ENCODE assay signal across 8 mouse cellular contexts in genomic region chr11:95713225-95713810, GRCm38 (mm10). TPM values are rescaled to one million over a fixed set of nuclear protein-coding genes. Genes with fewer than 3 reads are reported as not detected.
DNase-seq lines count a peak whose midpoint lies in the region; ATAC-seq lines count a peak whose summit lies in the region.

No protein-coding gene starts in this region.

- H3K27ac ChIP-seq in forebrain, embryonic 11.5 days (ENCODE audit: low read depth, low read length): peak overlapping the region; percentile 91
- peak overlapping the region; percentile 41 to 95 for H3K27ac ChIP-seq in heart, embryonic 14.5 days (replicated peaks in 1 of 2; ENCODE audit: control insufficient read depth in 1 of 2, insufficient read depth in 1 of 2, low read depth in 2 of 2, low read length in 2 of 2)
- H3K27ac ChIP-seq in liver, embryonic 16.5 days (ENCODE audit: low read length): peak overlapping the region; percentile 93

- H3K9me3 ChIP-seq in forebrain, embryonic 11.5 days (ENCODE audit: control insufficient read depth, low read length): no peaks in the 10 kb centered on the region
- no peaks in the 10 kb centered on the region for H3K9me3 ChIP-seq in heart, embryonic 14.5 days (ENCODE audit: control insufficient read depth, low read length)
- H3K9me3 ChIP-seq in liver, embryonic 16.5 days (replicated peaks; ENCODE audit: control insufficient read depth, low read length): no peaks in the 10 kb centered on the region

- H3K9ac ChIP-seq in forebrain, embryonic 11.5 days (ENCODE audit: low read length): peak overlapping the region; percentile 96
- H3K9ac ChIP-seq in heart, embryonic 14.5 days (ENCODE audit: low read length): peak overlapping the region; percentile 96
- peak overlapping the region; percentile 90 for H3K9ac ChIP-seq in liver, embryonic 16.5 days (ENCODE audit: low read depth, low read length)

- no peaks in the 10 kb centered on the region for H3K27me3 ChIP-seq in forebrain, embryonic 11.5 days (ENCODE audit: control insufficient read depth, insufficient read depth, low read length)
- no peaks in the 10 kb centered on the region for H3K27me3 ChIP-seq in heart, embryonic 14.5 days (ENCODE audit: control insufficient read depth, insufficient read depth, low read length)
- H3K27me3 ChIP-seq in liver, embryonic 16.5 days (ENCODE audit: control insufficient read depth, insufficient read depth, low read depth, low read length): no peaks in the 10 kb centered on the region

- under 1% methylated on average over 45 of the region's 49 CpGs for WGBS in forebrain, embryonic 11.5 days
- WGBS in heart, embryonic 14.5 days: under 1% methylated on average over 42 of the region's 49 CpGs
- 0% methylated on average over 40 of the region's 49 CpGs for WGBS in liver, embryonic 16.5 days (ENCODE audit: insufficient replicate concordance)

- H3K4me2 ChIP-seq in forebrain, embryonic 11.5 days (ENCODE audit: low read depth, low read length, severe bottlenecking): peak overlapping the region; percentile 88
- H3K4me2 ChIP-seq in heart, embryonic 14.5 days (ENCODE audit: low read length): peak overlapping the region; percentile 99
- peak overlapping the region; percentile 97 for H3K4me2 ChIP-seq in liver, embryonic 16.5 days (ENCODE audit: low read depth, low read length)

- peak; percentile 65 for ATAC-seq in forebrain, embryonic 11.5 days (replicated peaks; ENCODE audit: low FRiP score)
- peak; percentile 53 for ATAC-seq in heart, embryonic 14.5 days (ENCODE audit: insufficient number of reproducible peaks, insufficient read depth, low FRiP score, low read depth)
- peak; percentile 43 for ATAC-seq in liver, embryonic 16.5 days (ENCODE audit: low read depth)

- peaks cover 7% of the 10 kb centered on the region for H3K4me1 ChIP-seq in forebrain, embryonic 11.5 days (replicated peaks; ENCODE audit: control insufficient read depth, insufficient read depth, low read length)
- peaks cover 7 to 28% of the 10 kb centered on the region in 2 experiments for H3K4me1 ChIP-seq in heart, embryonic 14.5 days (ENCODE audit: control insufficient read depth in 2 of 2, insufficient read depth in 2 of 2, low read length in 2 of 2)
- peaks cover 31% of the 10 kb centered on the region for H3K4me1 ChIP-seq in liver, embryonic 16.5 days (ENCODE audit: control insufficient read depth, low read depth, low read length)

- peak overlapping the region; percentile 93 for H3K4me3 ChIP-seq in forebrain, embryonic 11.5 days (ENCODE audit: low read depth, low read length)
- peak overlapping the region; percentile 75 to 88 for H3K4me3 ChIP-seq in heart, embryonic 14.5 days (ENCODE audit: control insufficient read depth in 1 of 2, insufficient read depth in 1 of 2, low read depth in 1 of 2, low read length in 2 of 2)
- peak overlapping the region; percentile 84 for H3K4me3 ChIP-seq in liver, embryonic 16.5 days (ENCODE audit: low read depth, low read length)

- H3K36me3 ChIP-seq in forebrain, embryonic 11.5 days (ENCODE audit: control insufficient read depth, insufficient read depth, low read length): no peaks in the 10 kb centered on the region
- no peaks in the 10 kb centered on the region for H3K36me3 ChIP-seq in heart, embryonic 14.5 days (ENCODE audit: control insufficient read depth, insufficient read depth, low read length)
- H3K36me3 ChIP-seq in liver, embryonic 16.5 days (ENCODE audit: control insufficient read depth, insufficient read depth): no peaks in the 10 kb centered on the region

- DNase-seq in CD4-positive, CD25-positive, alpha-beta regulatory T cell, adult 2 months (ENCODE audit: low read depth, low spot score): peak; percentile 77
- peak; percentile 50 for DNase-seq in adrenal gland, postnatal 25 days
- DNase-seq in forebrain, embryonic 11.5 days (ENCODE audit: low spot score): peak; percentile 78
- DNase-seq in kidney, postnatal 4 days: peak; percentile 65 to 78
- DNase-seq in neural tube, embryonic 10.5 days (ENCODE audit: extremely low spot score, low spot score): peak; percentile 74
- DNase-seq in testis, postnatal 10 days (ENCODE audit: low spot score): peak; percentile 75

RNA-seq across cellular contexts. Expression of gene Zfp652, which starts 0.8 kb away (rescaled TPM):
- total RNA-seq in adrenal gland, postnatal 25 days (2021): 40.8 and 51.1 TPM in 2 replicates
- 11.9 and 13.9 TPM in 2 replicates for polyA plus RNA-seq in forebrain, embryonic 11.5 days (2014; fragmentation: Nextera tagmentation; extraction: Ambion mirVana)
- 5.5 and 6.7 TPM in 2 replicates for polyA plus RNA-seq in heart, embryonic 14.5 days (2014; fragmentation: Nextera tagmentation; extraction: Ambion mirVana)
- 5.8 and 5.9 TPM in 2 replicates for polyA plus RNA-seq in liver, embryonic 16.5 days (2015; fragmentation: Nextera tagmentation; extraction: Ambion mirVana)

RNA-seq across cellular contexts. Expression of gene B130006D01Rik, which starts 10.1 kb away (rescaled TPM):
- total RNA-seq in adrenal gland, postnatal 25 days (2021): 1.1 and 1.4 TPM in 2 replicates
- polyA plus RNA-seq in forebrain, embryonic 11.5 days (2014; fragmentation: Nextera tagmentation; extraction: Ambion mirVana): 1.4 and 2.2 TPM in 2 replicates
- polyA plus RNA-seq in heart, embryonic 14.5 days (2014; fragmentation: Nextera tagmentation; extraction: Ambion mirVana): 0.91 and 1.1 TPM in 2 replicates
- 0.30 and 0.33 TPM in 2 replicates for polyA plus RNA-seq in liver, embryonic 16.5 days (2015; fragmentation: Nextera tagmentation; extraction: Ambion mirVana)

RNA-seq across cellular contexts. Expression of gene Phb, which starts 46.6 kb away (rescaled TPM):
- total RNA-seq in adrenal gland, postnatal 25 days (2021): 225 and 315 TPM in 2 replicates
- polyA plus RNA-seq in forebrain, embryonic 11.5 days (2014; fragmentation: Nextera tagmentation; extraction: Ambion mirVana): 198 and 205 TPM in 2 replicates
- 269 and 291 TPM in 2 replicates for polyA plus RNA-seq in heart, embryonic 14.5 days (2014; fragmentation: Nextera tagmentation; extraction: Ambion mirVana)
- 126 and 130 TPM in 2 replicates for polyA plus RNA-seq in liver, embryonic 16.5 days (2015; fragmentation: Nextera tagmentation; extraction: Ambion mirVana)

Comparison
In these comparisons a context has a peak if more than half of its experiments do, and no peak if none do; other contexts are left out.
1. Peak in every context shown above with its lines: DNase-seq, ATAC-seq, H3K4me3 ChIP-seq and H3K27ac ChIP-seq.